Mouse (Mus musculus): ENCODE measurements around the gene 3110082I17Rik. TPM values are rescaled to one million over a fixed set of nuclear protein-coding genes. Genes with fewer than 3 reads are reported as not detected.

The 3110082I17Rik gene
- polyA plus RNA-seq, 1 experiment from 2014 or later = 19.5 TPM

DNA sequence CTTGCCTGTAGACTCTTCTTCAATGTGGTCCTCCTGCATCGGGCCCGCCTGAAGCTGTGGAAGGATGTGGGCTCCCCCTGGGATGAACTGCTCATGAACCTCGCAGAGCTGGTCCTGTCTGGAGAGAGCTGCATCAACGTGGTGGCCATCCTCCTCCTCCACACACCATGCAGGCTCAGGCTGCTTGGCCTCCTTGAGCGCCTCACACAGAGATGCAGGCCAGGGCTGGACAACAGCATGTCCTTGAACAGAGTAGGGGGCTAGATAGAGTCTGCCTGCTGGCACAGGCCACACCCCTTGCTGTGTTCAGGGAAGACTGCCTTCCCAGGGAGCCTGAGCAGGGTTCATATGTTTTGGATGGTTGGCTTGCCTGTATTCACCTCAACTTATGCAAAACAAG is 45.3 kb downstream of the 3110082I17Rik start:
- WGBS = 89% methylated on average over 5 of the region's 5 CpGs
- Histone ChIP-seq H3K27ac (no peak overlapping the region), H3K4me3 (replicated peaks) (no peak overlapping the region), H3K9ac (replicated peaks) (no peak overlapping the region), H3K27me3 (no peaks in the 10 kb centered on the region), H3K9me3 (no peaks in the 10 kb centered on the region), H3K36me3 (peaks cover 8% of the 10 kb centered on the region), H3K4me1 (replicated peaks) (peaks cover 23% of the 10 kb centered on the region), H3K4me2 (replicated peaks) (no peak overlapping the region)
- ATAC-seq = no peak

DNA sequence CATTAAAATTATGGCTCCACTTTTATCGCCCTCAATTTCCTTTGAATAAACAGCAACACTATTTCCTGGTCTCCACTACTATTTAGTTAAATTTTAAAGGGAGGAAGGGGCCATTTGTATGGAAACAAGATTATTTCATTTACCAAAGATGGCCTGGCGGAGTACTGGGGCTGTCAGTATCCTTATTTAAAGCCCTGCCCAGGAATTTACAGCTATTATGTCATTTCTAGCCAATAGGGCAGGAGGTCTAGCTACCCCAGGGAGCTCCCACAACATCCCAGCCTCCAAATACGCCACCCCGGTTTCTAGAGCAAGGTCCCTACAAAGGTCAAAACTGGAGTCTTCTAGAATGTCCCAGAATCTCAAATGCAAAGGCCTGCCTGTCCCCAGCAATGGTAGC is 46.8 kb downstream of the 3110082I17Rik start:
- 88% methylated on average over 4 of the region's 4 CpGs for WGBS

DNA sequence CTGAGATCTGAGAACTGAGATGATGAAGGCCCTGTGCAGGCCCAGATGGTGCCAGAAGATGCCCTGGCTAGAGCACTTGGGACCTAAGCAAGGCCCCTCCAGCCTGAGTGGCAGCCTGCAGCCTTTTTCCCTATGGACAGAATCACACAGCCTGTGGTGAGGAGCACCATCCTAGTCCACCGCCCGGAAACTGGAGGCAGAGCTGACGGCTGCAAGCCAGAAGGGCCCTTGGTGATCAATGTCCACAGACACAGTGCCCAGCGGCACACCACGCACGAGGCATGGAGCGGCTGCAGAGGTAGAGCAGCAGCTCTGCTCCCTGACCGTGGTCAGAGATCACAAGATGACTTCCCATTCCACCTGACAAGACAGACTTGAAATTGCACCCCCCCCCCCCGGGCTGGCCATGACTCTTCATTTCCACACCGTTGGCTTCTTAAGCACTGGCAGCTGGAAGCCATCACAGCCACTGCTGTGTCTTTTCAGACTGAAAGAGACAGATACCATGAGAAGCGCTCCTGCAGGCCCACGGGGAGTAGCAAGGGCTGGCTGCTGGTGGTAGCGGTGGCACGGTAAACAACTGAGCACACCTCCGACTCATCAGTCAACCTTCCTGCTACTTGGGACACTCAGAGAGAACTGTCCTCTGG is 48.5 kb downstream of the 3110082I17Rik start:
- Histone ChIP-seq H3K27me3 (no peaks in the 10 kb centered on the region), H3K27ac (no peak overlapping the region), H3K9me3 (no peaks in the 10 kb centered on the region), H3K4me3 (replicated peaks) (no peak overlapping the region), H3K4me1 (replicated peaks) (0 out of 2 replicates have a peak, but pooled peaks cover 4% of the 10 kb centered on the region), H3K9ac (replicated peaks) (no peak overlapping the region), H3K4me2 (replicated peaks) (no peak overlapping the region), H3K36me3 (peaks cover 8% of the 10 kb centered on the region)
- 80% methylated on average over 15 of the region's 15 CpGs for WGBS
- ATAC-seq = no peak

More for the DNA sequence above, 46.8 kb downstream of the 3110082I17Rik start:
- Histone ChIP-seq H3K9me3 (no peaks in the 10 kb centered on the region), H3K9ac (replicated peaks) (no peak overlapping the region), H3K4me2 (replicated peaks) (no peak overlapping the region), H3K27me3 (no peaks in the 10 kb centered on the region), H3K36me3 (peaks cover 8% of the 10 kb centered on the region), H3K27ac (no peak overlapping the region), H3K4me3 (replicated peaks) (no peak overlapping the region), H3K4me1 (replicated peaks) (peaks cover 9% of the 10 kb centered on the region)
- no peak for ATAC-seq

DNA sequence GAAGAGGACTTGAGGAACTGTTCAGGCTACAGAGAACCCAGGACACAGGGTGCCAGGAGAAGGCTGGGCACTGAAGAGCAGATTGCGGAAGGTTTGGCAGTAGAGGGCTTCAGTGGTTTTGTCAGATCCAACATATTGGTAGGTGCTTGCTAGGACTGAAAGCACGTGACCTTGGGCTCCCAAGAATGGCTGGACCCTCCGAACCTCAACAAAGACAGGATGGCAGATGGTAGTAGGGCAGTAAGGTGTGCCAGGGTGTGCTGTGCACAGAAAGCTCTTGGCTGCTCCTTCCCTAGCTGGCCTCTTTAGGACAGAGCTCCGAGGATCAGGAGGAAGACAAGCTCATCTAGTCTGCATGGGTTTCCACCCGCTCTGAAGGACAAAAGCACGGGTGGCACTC is 49.2 kb downstream of the 3110082I17Rik start:
- H3K27ac ChIP-seq = no peak overlapping the region
- no peak overlapping the region for H3K9ac ChIP-seq (replicated peaks)
- no peaks in the 10 kb centered on the region for H3K9me3 ChIP-seq
- H3K4me2 ChIP-seq (replicated peaks) = no peak overlapping the region
- 90% methylated on average over 6 of the region's 6 CpGs for WGBS
- no peak overlapping the region for H3K4me3 ChIP-seq (replicated peaks)
- no peaks in the 10 kb centered on the region for H3K27me3 ChIP-seq
- H3K4me1 ChIP-seq (replicated peaks) = 0 out of 2 replicates have a peak, but pooled peaks cover 4% of the 10 kb centered on the region
- ATAC-seq = no peak
- peaks cover 8% of the 10 kb centered on the region for H3K36me3 ChIP-seq

DNA sequence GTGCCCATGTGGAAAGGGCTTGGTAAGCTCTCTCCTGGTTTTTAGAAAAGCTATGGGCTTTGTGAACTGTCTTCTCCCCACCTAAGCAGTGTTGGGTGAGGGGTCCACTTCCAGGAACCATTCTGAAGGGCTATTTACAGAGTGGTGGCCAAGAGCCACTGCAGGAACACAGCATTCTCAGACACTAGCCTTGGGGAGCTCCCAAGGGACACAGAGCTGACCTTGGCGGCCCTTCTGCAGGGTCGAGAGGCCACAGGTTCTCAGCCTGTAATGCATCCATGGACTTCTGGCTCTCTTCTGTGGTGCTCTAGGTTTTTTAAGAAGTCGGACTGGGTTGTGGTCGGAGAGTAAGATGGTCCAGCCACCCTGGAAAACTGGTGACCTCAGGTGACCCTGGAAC is 50.3 kb downstream of the 3110082I17Rik start:
- Histone ChIP-seq H3K27ac (no peak overlapping the region), H3K4me2 (replicated peaks) (no peak overlapping the region), H3K4me1 (replicated peaks) (0 out of 2 replicates have a peak, but pooled peaks cover 4% of the 10 kb centered on the region), H3K36me3 (peaks cover 8% of the 10 kb centered on the region), H3K9me3 (no peaks in the 10 kb centered on the region), H3K27me3 (no peaks in the 10 kb centered on the region), H3K4me3 (replicated peaks) (no peak overlapping the region), H3K9ac (replicated peaks) (no peak overlapping the region)
- 97% methylated on average over 4 of the region's 4 CpGs for WGBS
- no peak for ATAC-seq

DNA sequence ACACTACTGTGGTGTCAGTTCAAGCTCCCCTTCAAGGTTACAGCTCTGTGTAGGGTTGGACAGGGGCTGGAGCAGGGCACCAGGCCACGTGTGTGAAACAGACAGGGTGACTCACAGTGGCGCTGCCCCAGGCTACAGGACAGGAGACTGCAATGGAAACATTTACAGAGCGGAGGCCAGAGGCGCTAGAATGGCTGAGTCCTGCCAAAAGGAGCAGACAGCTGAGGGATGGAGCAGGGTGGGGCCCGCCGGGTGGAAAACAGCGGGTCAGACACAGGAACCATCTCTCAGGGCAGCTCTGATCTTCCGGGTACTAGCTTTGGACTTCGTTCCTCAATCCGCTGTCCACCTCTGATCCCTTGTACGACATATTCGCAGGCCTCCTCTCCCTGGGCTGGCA is 50.9 kb downstream of the 3110082I17Rik start:
- 0 out of 2 replicates have a peak, but pooled peaks cover 4% of the 10 kb centered on the region for H3K4me1 ChIP-seq (replicated peaks)
- no peak overlapping the region for H3K4me2 ChIP-seq (replicated peaks)
- WGBS = 91% methylated on average over 12 of the region's 12 CpGs
- H3K9me3 ChIP-seq = no peaks in the 10 kb centered on the region
- peaks cover 5% of the 10 kb centered on the region for H3K36me3 ChIP-seq
- ATAC-seq = no peak
- no peak overlapping the region for H3K9ac ChIP-seq (replicated peaks)
- H3K27ac ChIP-seq = no peak overlapping the region
- no peak overlapping the region for H3K4me3 ChIP-seq (replicated peaks)
- no peaks in the 10 kb centered on the region for H3K27me3 ChIP-seq

DNA sequence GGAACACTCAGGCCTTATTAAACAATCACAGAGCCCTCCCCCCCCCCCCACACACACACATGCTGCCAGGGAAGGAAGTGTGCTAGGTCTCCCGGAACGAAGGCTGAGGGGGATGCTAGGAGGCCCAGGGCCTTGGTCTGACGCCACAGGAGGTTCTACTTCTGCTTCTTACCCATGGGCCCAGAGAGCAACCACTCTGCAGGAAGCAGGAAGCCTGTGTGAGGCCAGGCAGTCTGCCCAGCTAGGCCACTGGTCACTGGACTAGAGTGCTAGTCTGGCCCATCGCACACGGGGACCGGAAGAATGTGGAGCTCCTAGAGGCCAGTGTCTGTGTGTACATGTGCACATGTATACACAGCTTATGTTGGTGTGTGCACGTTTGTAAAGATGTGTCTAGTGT is 51.8 kb downstream of the 3110082I17Rik start:
- H3K4me2 ChIP-seq (replicated peaks) = no peak overlapping the region
- H3K36me3 ChIP-seq = no peaks in the 10 kb centered on the region
- ATAC-seq = no peak
- no peaks in the 10 kb centered on the region for H3K27me3 ChIP-seq
- H3K4me1 ChIP-seq (replicated peaks) = 0 out of 2 replicates have a peak, but pooled peaks cover 4% of the 10 kb centered on the region
- no peak overlapping the region for H3K4me3 ChIP-seq (replicated peaks)
- no peak overlapping the region for H3K27ac ChIP-seq
- H3K9me3 ChIP-seq = no peaks in the 10 kb centered on the region
- H3K9ac ChIP-seq (replicated peaks) = no peak overlapping the region
- 84% methylated on average over 7 of the region's 7 CpGs for WGBS

DNA sequence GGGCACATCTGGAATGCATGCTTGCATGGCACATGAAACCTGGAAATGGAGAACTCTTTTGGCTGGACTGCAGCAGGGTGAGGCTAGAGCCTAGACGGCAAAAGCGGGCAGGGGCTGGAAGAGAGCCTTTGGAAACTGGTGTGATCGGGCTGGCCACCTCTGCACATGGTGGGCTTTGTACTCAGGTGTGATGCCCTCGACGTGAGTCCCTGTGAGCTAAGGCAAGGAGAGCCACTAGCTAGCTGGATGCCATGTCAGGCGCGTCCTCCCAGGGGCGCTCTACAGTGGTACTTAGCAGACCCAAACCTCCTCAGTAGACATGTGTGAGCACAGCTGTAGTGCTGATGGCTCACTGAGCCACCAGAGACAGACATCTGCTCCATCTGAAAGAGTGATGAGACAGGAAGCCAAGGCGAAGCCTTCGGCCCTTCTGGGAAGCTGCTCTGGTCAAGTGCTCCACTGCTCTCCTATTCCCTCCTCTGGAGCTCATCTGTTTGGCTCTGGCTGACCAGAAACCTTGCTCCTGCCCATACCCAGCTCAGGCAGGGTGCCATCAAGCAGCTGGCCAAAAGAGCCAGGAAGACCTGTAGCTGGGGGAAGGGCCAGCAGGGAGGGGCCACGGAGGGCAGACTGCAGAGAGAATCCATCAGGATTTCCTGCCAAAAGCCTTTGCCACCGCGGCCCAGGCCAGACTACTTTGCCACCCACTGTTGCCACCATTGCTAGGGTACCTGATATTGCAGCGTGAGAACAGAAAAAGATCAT is 53.0 kb downstream of the 3110082I17Rik start:
- Histone ChIP-seq H3K4me3 (replicated peaks) (no peak overlapping the region), H3K36me3 (no peaks in the 10 kb centered on the region), H3K4me2 (replicated peaks) (no peak overlapping the region), H3K9ac (replicated peaks) (no peak overlapping the region), H3K9me3 (no peaks in the 10 kb centered on the region), H3K27ac (no peak overlapping the region), H3K27me3 (no peaks in the 10 kb centered on the region), H3K4me1 (replicated peaks) (0 out of 2 replicates have a peak, but pooled peaks cover 4% of the 10 kb centered on the region)
- WGBS = 89% methylated on average over 14 of the region's 14 CpGs
- no peak for ATAC-seq

DNA sequence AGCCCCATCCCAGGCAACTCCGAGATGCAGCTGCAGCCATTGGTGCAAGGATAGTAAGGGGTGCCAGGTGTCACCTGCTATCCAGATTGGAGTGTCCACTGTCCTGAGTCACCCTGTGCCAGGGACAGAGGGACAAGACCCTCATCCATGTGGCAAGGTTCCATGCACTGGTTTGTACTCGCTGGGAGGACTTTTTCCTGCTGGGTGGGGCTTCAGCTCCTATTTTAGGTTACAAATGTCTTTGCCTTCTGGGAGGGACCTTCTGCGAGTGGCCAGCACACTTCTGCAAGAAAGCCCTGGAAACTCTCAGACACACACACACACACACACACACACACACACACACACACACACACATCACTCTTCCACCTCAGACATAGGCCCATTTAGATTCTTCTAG is 54.4 kb downstream of the 3110082I17Rik start:
- Histone ChIP-seq H3K4me1 (replicated peaks) (0 out of 2 replicates have a peak, but pooled peaks cover 4% of the 10 kb centered on the region), H3K27me3 (no peaks in the 10 kb centered on the region), H3K4me3 (replicated peaks) (no peak overlapping the region), H3K36me3 (no peaks in the 10 kb centered on the region), H3K27ac (no peak overlapping the region), H3K9me3 (no peaks in the 10 kb centered on the region), H3K9ac (replicated peaks) (no peak overlapping the region), H3K4me2 (replicated peaks) (no peak overlapping the region)
- ATAC-seq = no peak
- 75% methylated on average over 3 of the region's 3 CpGs for WGBS

DNA sequence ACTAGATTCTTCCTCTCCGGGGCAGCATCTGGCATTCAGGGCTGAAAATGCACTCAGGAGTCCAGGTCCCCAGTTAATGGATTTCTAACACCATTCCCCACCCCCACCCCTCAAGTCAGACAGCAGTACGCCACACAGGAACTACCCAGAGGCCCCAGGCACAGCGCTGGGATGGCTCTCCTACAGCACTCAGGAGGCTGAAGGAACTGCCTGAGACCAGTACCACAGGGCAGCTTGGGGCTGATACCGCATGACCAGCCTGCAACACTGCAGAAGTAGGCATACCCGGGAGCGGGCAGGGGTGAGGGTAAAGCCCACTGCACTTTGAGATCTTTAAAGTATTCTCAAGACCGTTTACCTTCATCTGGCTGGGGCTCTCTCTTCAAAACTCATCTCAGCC is 54.8 kb downstream of the 3110082I17Rik start:
- H3K4me1 ChIP-seq (replicated peaks) = 0 out of 2 replicates have a peak, but pooled peaks cover 4% of the 10 kb centered on the region
- no peak for ATAC-seq
- H3K36me3 ChIP-seq = no peaks in the 10 kb centered on the region
- H3K27me3 ChIP-seq = no peaks in the 10 kb centered on the region
- 84% methylated on average over 7 of the region's 7 CpGs for WGBS
- no peak overlapping the region for H3K9ac ChIP-seq (replicated peaks)
- H3K9me3 ChIP-seq = no peaks in the 10 kb centered on the region
- no peak overlapping the region for H3K27ac ChIP-seq
- no peak overlapping the region for H3K4me2 ChIP-seq (replicated peaks)
- H3K4me3 ChIP-seq (replicated peaks) = no peak overlapping the region

DNA sequence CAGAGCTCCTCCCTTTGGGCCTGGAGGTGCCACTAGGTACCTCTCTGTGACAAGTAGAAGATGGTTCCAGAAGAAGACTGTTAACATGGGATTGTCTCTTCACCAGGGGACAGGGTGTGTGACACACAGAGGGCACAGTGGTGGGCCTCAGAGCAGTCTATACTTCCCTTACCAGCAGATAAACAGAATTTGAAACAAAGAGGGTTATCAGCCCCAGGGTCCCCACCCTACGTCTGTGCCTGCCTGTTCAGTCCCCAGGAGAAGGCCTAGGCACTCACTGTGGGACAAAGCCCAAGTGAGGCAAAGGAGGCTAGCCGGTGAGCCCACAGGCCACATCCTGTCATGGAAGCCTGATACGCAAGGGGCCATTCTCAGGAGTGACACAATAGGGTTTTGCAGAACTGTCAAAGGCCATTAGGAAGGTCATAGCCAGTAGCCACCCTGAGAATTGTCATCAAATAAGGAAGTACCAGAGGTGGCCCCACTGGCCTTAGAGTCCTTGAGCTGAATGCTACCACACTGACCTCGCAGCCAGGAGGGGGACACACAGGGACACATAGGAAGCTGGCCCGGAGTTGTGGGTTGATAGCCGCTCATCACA is 55.4 kb downstream of the 3110082I17Rik start, which contains the start of gene C130050O18Rik:
TSS of gene C130050O18Rik (plus strand) at position 480 of the 601 bp plus-strand sequence.
- no peaks in the 10 kb centered on the region for H3K9me3 ChIP-seq
- H3K4me2 ChIP-seq (replicated peaks) = no peak within 1 kb of the TSS
- no peak for ATAC-seq
- H3K4me1 ChIP-seq (replicated peaks) = 0 out of 2 replicates have a peak, but pooled peaks cover 4% of the 10 kb centered on the region
- no peak within 1 kb of the TSS for H3K27ac ChIP-seq
- WGBS = 87% methylated on average over 6 of the region's 6 CpGs
- no peak within 1 kb of the TSS for H3K4me3 ChIP-seq (replicated peaks)
- H3K27me3 ChIP-seq = no peaks in the 10 kb centered on the region
- H3K36me3 ChIP-seq = no peaks in the 10 kb centered on the region
- no peak within 1 kb of the TSS for H3K9ac ChIP-seq (replicated peaks)

DNA sequence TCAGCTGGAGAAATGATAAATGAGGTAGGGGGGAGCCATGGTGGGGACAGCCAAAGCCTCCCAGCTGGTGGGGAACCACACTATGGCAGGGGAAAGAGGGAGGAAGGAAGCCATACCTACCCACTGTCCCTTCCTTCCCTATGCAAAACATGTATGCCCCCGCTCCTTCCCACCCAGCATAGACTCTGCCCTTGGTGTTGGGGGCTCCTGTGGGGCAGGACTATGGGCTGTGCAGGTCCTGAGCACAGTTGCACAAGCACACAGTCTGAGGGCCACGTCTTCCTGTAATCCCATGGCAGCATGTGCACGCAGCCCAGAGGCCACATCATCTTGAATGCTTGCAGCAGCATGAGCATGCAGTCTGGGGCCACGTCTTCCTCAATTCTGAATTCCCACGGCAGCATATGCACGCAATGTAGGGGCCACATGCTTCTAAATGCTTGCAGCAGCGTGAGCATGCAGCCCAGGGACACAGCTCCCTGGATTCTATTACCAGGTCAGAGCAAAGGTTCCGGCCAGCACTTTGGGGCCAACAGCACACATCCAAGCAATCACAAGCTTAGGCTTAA is 56.6 kb downstream of the 3110082I17Rik start:
- no peak overlapping the region for H3K4me3 ChIP-seq (replicated peaks)
- H3K9ac ChIP-seq (replicated peaks) = no peak overlapping the region
- H3K36me3 ChIP-seq = no peaks in the 10 kb centered on the region
- H3K9me3 ChIP-seq = no peaks in the 10 kb centered on the region
- H3K27ac ChIP-seq = no peak overlapping the region
- WGBS = 90% methylated on average over 8 of the region's 8 CpGs
- 0 out of 2 replicates have a peak, but pooled peaks cover 5% of the 10 kb centered on the region for H3K4me1 ChIP-seq (replicated peaks)
- no peaks in the 10 kb centered on the region for H3K27me3 ChIP-seq
- H3K4me2 ChIP-seq (replicated peaks) = no peak overlapping the region
- no peak for ATAC-seq
